Mouse (Mus musculus): Measurements from ENCODE around the gene Sp140.
"Not testable (repeated sequence)": the region's sequence is repeated elsewhere in the genome, so short reads cannot be mapped to it uniquely, and the experiment has no call there.

DNA sequence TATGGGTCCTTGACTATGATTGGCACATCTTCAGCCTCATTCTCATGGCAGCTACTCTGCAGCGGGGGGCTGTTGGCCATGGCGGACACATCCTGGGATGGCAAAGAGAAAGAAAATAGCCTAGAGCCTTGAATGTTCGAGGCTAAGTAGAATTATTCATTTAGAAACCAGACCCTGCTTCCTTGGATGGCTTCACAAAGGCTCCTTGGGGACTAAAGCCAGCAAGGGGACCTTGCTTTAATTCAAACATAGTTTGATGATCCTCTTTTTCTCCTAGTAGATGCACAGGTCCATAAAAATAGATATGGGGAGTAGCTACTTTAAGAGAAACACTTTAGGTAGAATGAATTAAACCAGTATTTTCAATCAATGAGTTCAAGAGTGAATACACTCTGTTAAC is 36.8 kb downstream of the Sp140 start:
- not testable (repeated sequence) for TF ChIP-seq ZKSCAN1 (IDR thresholded peaks at IDR 0.05; ENCODE audit: low read depth, low read length); POLR2A (IDR thresholded peaks at IDR 0.05; ENCODE audit: control insufficient read depth in 1 of 2, insufficient read depth in 1 of 2, low read depth in 1 of 2, low read length in 2 of 2, poor library complexity in 1 of 2); CTCF (IDR thresholded peaks at IDR 0.05 in 2 of 3, conservative IDR thresholded peaks at IDR 0.05 in 1 of 3; ENCODE audit: control insufficient read depth in 1 of 3, insufficient read depth in 1 of 3, low read depth in 2 of 3, low read length in 3 of 3, poor library complexity in 1 of 3, severe bottlenecking in 1 of 3); NRF1 (IDR thresholded peaks at IDR 0.05; ENCODE audit: insufficient read depth, low read depth, low read length, poor library complexity, severe bottlenecking); CHD1 (IDR thresholded peaks at IDR 0.05; ENCODE audit: low read depth, low read length); GATA1 (IDR thresholded peaks at IDR 0.05; ENCODE audit: low read depth, low read length); MAZ (IDR thresholded peaks at IDR 0.05; ENCODE audit: low read depth, low read length)

All from MEL (cell line).